Mouse (Mus musculus) heart, embryonic 15.5 days (tissue): Measurements from ENCODE around the gene Nagk. TPM values are rescaled to one million over a fixed set of nuclear protein-coding genes. Genes with fewer than 3 reads are reported as not detected.

Experiments used
- ATAC-seq: fragments of 200-750 bp; cut with Nextera tagmentation; replicated peaks from 2 replicates; pipeline ENCODE4 v1.8.0; 2017; ENCODE audit warnings: low read depth, moderate TSS enrichment; ENCODE audit not compliant: insufficient number of reproducible peaks, insufficient read depth, low FRiP score
- H3K27ac ChIP-seq: fragments of 300-500 bp; sonication (generic); 2 replicates; pipeline ENCODE4 v1.5.1; 2015; ENCODE audit warnings: mild to moderate bottlenecking, inconsistent platforms
- H3K27me3 ChIP-seq: fragments of 300-500 bp; sonication (generic); 2 replicates; pipeline ENCODE4 v1.6.1; 2015; ENCODE audit warnings: inconsistent platforms
- H3K36me3 ChIP-seq: fragments of 300-500 bp; sonication (generic); 2 replicates; pipeline ENCODE4 v1.6.1; 2015; ENCODE audit warnings: mild to moderate bottlenecking, inconsistent platforms
- H3K4me1 ChIP-seq: fragments of 300-500 bp; sonication (generic); replicated peaks from 2 replicates; pipeline ENCODE4 v1.6.1; 2015; ENCODE audit warnings: inconsistent platforms
- H3K4me2 ChIP-seq: fragments of 300-500 bp; sonication (generic); 2 replicates; pipeline ENCODE4 v1.6.1; 2015; ENCODE audit warnings: inconsistent platforms, mild to moderate bottlenecking, moderate library complexity
- H3K4me3 ChIP-seq: fragments of 300-500 bp; sonication (generic); 2 replicates; pipeline ENCODE4 v1.5.1; 2015; ENCODE audit warnings: mild to moderate bottlenecking, inconsistent platforms
- H3K9ac ChIP-seq: fragments of 300-500 bp; sonication (generic); 2 replicates; pipeline ENCODE4 v1.6.1; 2015; ENCODE audit warnings: mild to moderate bottlenecking, inconsistent platforms
- H3K9me3 ChIP-seq: fragments of 300-500 bp; sonication (generic); replicated peaks from 2 replicates; pipeline ENCODE4 v1.6.1; 2016; ENCODE audit warnings: inconsistent platforms
- WGBS: fragments of 180-500 bp; shearing (Covaris S2); methylation state at CpG from one replicate; pipeline ENCODE4 v1.1.7; 2015; ENCODE audit warnings: mixed read lengths; 5-methylcytosine and 5-hydroxymethylcytosine counted together
- polyA plus RNA-seq: library from polyadenylated mRNA; unstranded; fragments of >200 nt; fragmentation: Nextera tagmentation; extraction: Ambion mirVana; gene quantifications from 2 replicates; pipeline ENCODE4 v1.2.1, GENCODE M21; 2015

The Nagk gene
- polyA plus RNA-seq, 1 experiment from 2014 or later: 61.2 TPM

DNA sequence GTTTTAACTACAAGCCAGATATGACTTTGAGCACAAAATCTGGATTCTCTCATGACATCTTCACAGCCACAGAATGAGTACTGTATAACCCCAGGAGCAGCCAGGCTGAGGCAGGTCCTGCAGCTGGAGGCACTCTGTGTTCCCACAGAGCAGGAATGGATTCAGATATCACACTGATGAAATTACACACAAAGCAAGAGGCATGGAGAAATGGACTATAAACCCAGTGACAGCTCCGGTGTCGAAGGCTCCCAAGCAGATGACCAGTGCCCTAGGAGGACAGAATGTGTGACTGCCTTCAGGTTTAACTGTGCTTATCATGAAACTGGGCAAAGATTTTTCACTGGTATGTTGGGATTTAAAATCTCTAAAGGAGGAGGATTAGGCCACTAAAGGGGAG lies 51.4 kb downstream of the Nagk start:
- no peak overlapping the region for H3K4me3 ChIP-seq

DNA sequence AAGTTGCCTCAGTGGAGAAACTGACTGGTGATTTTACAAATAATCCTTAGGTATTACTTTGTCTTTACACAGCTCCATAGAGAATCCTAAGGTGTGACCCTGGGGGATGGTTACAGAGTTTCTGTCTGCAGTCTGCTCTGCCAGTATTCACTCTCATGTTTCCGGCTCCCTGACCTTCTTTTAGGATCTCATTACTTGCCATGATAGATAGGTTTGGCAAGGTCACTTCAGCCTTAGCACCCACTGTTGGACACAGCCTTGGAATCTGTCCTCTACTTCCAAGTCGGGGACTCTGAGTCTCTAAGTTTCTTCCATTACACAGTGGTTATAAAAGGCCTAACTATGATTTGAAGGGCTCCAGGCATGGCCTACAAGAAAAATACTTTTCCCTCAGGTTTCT lies 54.7 kb downstream of the Nagk start:
- Histone ChIP-seq H3K27ac (no peak overlapping the region), H3K4me1 (no peaks in the 10 kb centered on the region), H3K36me3 (no peaks in the 10 kb centered on the region), H3K27me3 (no peaks in the 10 kb centered on the region), H3K9me3 (no peaks in the 10 kb centered on the region), H3K9ac (no peak overlapping the region), H3K4me3 (no peak overlapping the region), H3K4me2 (no peak overlapping the region)
- WGBS: 78% methylated on average over 2 of the region's 2 CpGs
- ATAC-seq: no peak

More for the DNA sequence above, 51.4 kb downstream of the Nagk start:
- Histone ChIP-seq H3K27ac (no peak overlapping the region), H3K36me3 (no peaks in the 10 kb centered on the region), H3K4me1 (no peaks in the 10 kb centered on the region), H3K27me3 (no peaks in the 10 kb centered on the region), H3K4me2 (no peak overlapping the region), H3K9me3 (no peaks in the 10 kb centered on the region), H3K9ac (no peak overlapping the region)
- 75% methylated on average over 2 of the region's 2 CpGs for WGBS
- ATAC-seq: no peak

Other genes with a start within 250 kb of the Nagk start
- 22.0 and 23.6 TPM in 2 replicates for gene Stambp, start 222.3 kb upstream of the Nagk start, polyA plus RNA-seq
- gene Clec4f, start 138.8 kb upstream of the Nagk start, polyA plus RNA-seq: 0.19 and 0.50 TPM in 2 replicates
- 0.20 and 0.26 TPM in 2 replicates for gene Cd207, start 117.1 kb upstream of the Nagk start, polyA plus RNA-seq
- not detected in 2 replicates for gene Vax2, start 83.7 kb upstream of the Nagk start, polyA plus RNA-seq
- 0.16 TPM in 1 of 2 replicates, not detected in the other for gene Atp6v1b1, start 52.0 kb upstream of the Nagk start, polyA plus RNA-seq
- 0.10 and 0.24 TPM in 2 replicates for gene Ankrd53, start 32.3 kb upstream of the Nagk start, polyA plus RNA-seq
- gene Tex261, start 19.2 kb upstream of the Nagk start, polyA plus RNA-seq: 74.6 and 76.4 TPM in 2 replicates
- 13.1 and 15.3 TPM in 2 replicates for gene Paip2b, start 36.8 kb downstream of the Nagk start, polyA plus RNA-seq
- 40.6 TPM in 2 replicates for gene Zfp638, start 72.1 kb downstream of the Nagk start, polyA plus RNA-seq
- gene Dysf, start 213.6 kb downstream of the Nagk start, polyA plus RNA-seq: 12.4 and 14.4 TPM in 2 replicates